Mouse (Mus musculus): ENCODE results near the gene Slc39a8. TPM values are rescaled to one million over a fixed set of nuclear protein-coding genes. Genes with fewer than 3 reads are reported as not detected.

Slc39a8 gene
- total and polyA plus RNA-seq, 3 experiments, result 2.8 to 7.1 (median 5.3) TPM

- TF ChIP-seq CTCF (IDR thresholded peaks at IDR 0.05) (peak; percentile 75), POLR2A (IDR thresholded peaks at IDR 0.05; ENCODE audit: insufficient read depth, low read depth, low read length) (no peak)
- intact Hi-C loops (cut with DNase I), result no loop called here
- Histone ChIP-seq H3K4me1 (ENCODE audit: control insufficient read depth, insufficient read depth, low read length) (no peaks in the 10 kb centered on the region), H3K27me3 (ENCODE audit: control insufficient read depth, insufficient read depth, low read length) (no peaks in the 10 kb centered on the region), H3K27ac (no peak overlapping the region), H3K4me3 (no peak overlapping the region), H3K9ac (ENCODE audit: low read depth, low read length) (no peak overlapping the region), H3K36me3 (ENCODE audit: control insufficient read depth, insufficient read depth, low read length) (no peaks in the 10 kb centered on the region), H3K79me2 (replicated peaks; ENCODE audit: control insufficient read depth, insufficient read depth, low read length) (no peaks in the 10 kb centered on the region)
- 46% methylated on average over 9 of the region's 9 CpGs for WGBS
- DNase-seq, result no peak
These were observed 37.7 kb downstream of the Slc39a8 start for GRCm38 (mm10) chr3:135862804-135863203.

- WGBS, result 70% methylated on average over 4 of the region's 4 CpGs
- DNase-seq, result no peak
- Histone ChIP-seq H3K36me3 (ENCODE audit: control insufficient read depth, insufficient read depth, low read length) (no peaks in the 10 kb centered on the region), H3K79me2 (replicated peaks; ENCODE audit: control insufficient read depth, insufficient read depth, low read length) (no peaks in the 10 kb centered on the region), H3K4me3 (no peak overlapping the region), H3K27ac (no peak overlapping the region), H3K9ac (ENCODE audit: low read depth, low read length) (no peak overlapping the region), H3K27me3 (ENCODE audit: control insufficient read depth, insufficient read depth, low read length) (no peaks in the 10 kb centered on the region), H3K4me1 (ENCODE audit: control insufficient read depth, insufficient read depth, low read length) (no peaks in the 10 kb centered on the region)
- intact Hi-C loops (cut with DNase I), result no loop called here
- TF ChIP-seq POLR2A (IDR thresholded peaks at IDR 0.05; ENCODE audit: insufficient read depth, low read depth, low read length) (no peak), EP300 (IDR thresholded peaks at IDR 0.05; ENCODE audit: insufficient read depth, low read depth, low read length) (no peak), CTCF (IDR thresholded peaks at IDR 0.05) (no peak)
These were observed 44.0 kb downstream of the Slc39a8 start for GRCm38 (mm10) chr3:135869041-135869440.

DNA sequence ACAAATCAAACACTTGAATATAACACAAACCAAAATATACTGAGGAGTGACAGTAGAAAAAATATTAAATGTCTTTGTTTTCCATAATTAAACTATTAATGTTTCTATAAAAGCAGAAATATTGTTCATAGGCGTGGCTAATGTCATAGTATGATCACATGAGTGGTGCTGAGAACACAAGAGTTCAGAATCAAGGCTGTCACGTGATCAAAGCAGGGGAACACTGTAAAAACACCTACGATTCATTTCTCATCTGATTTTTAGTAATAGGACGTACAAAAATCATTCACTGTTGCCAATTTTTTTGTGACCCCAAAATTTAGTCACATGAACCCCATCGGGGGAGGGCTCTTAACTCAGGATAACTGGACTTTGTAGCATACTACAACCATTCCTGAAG lies 47.2 kb downstream of the Slc39a8 start:
- DNase-seq, result no peak
- intact Hi-C loops (cut with DNase I), result no loop called here
- Histone ChIP-seq H3K27me3 (ENCODE audit: control insufficient read depth, insufficient read depth, low read length) (no peaks in the 10 kb centered on the region), H3K4me1 (ENCODE audit: control insufficient read depth, insufficient read depth, low read length) (no peaks in the 10 kb centered on the region), H3K9ac (ENCODE audit: low read depth, low read length) (no peak overlapping the region), H3K36me3 (ENCODE audit: control insufficient read depth, insufficient read depth, low read length) (no peaks in the 10 kb centered on the region), H3K27ac (no peak overlapping the region), H3K79me2 (replicated peaks; ENCODE audit: control insufficient read depth, insufficient read depth, low read length) (no peaks in the 10 kb centered on the region), H3K4me3 (no peak overlapping the region)
- 87% methylated on average over 5 of the region's 5 CpGs for WGBS
- TF ChIP-seq POLR2A (IDR thresholded peaks at IDR 0.05; ENCODE audit: insufficient read depth, low read depth, low read length), result no peak

GRCm38 (mm10) chr3:135873596-135873995 lies 48.5 kb downstream of the Slc39a8 start:
- Histone ChIP-seq H3K4me3 (no peak overlapping the region), H3K27me3 (ENCODE audit: control insufficient read depth, insufficient read depth, low read length) (no peaks in the 10 kb centered on the region), H3K27ac (no peak overlapping the region), H3K9ac (ENCODE audit: low read depth, low read length) (no peak overlapping the region), H3K79me2 (replicated peaks; ENCODE audit: control insufficient read depth, insufficient read depth, low read length) (no peaks in the 10 kb centered on the region), H3K36me3 (ENCODE audit: control insufficient read depth, insufficient read depth, low read length) (no peaks in the 10 kb centered on the region), H3K4me1 (ENCODE audit: control insufficient read depth, insufficient read depth, low read length) (no peaks in the 10 kb centered on the region)
- intact Hi-C loops (cut with DNase I), result no loop called here
- no peak for DNase-seq
- TF ChIP-seq CTCF (IDR thresholded peaks at IDR 0.05) (no peak), EP300 (IDR thresholded peaks at IDR 0.05; ENCODE audit: insufficient read depth, low read depth, low read length) (no peak), POLR2A (IDR thresholded peaks at IDR 0.05; ENCODE audit: insufficient read depth, low read depth, low read length) (no peak)
- WGBS, result 66% methylated on average over 3 of the region's 3 CpGs

DNA sequence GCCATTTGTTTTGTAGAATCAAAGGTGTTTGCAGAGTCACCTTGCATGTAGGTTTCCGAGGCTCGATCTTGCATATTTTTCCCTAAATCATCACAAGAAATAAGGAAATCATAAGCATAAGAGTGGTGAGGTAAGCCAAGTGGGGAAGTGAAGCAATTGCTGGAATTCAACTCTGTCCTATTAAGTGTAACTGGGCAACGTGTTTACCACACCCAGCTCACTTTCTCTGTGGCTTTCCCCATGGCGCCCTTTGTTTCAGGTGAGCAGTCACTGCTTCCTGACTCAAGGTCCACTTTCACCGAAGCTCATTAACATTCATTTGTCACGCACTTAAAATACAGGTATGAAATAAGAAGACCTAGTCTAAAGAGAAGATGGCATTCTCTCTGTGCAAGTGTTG lies 53.0 kb downstream of the Slc39a8 start:
- Histone ChIP-seq H3K4me3 (no peak overlapping the region), H3K4me1 (ENCODE audit: control insufficient read depth, insufficient read depth, low read length) (no peaks in the 10 kb centered on the region), H3K9ac (ENCODE audit: low read depth, low read length) (no peak overlapping the region), H3K27ac (no peak overlapping the region), H3K79me2 (replicated peaks; ENCODE audit: control insufficient read depth, insufficient read depth, low read length) (no peaks in the 10 kb centered on the region), H3K27me3 (ENCODE audit: control insufficient read depth, insufficient read depth, low read length) (no peaks in the 10 kb centered on the region), H3K36me3 (ENCODE audit: control insufficient read depth, insufficient read depth, low read length) (no peaks in the 10 kb centered on the region)
- 90% methylated on average over 6 of the region's 6 CpGs for WGBS
- no peak for DNase-seq
- no peak for TF ChIP-seq EP300 (IDR thresholded peaks at IDR 0.05; ENCODE audit: insufficient read depth, low read depth, low read length)
- TF ChIP-seq CTCF (IDR thresholded peaks at IDR 0.05), result no peak
- TF ChIP-seq POLR2A (IDR thresholded peaks at IDR 0.05; ENCODE audit: insufficient read depth, low read depth, low read length), result no peak
- intact Hi-C loops (cut with DNase I), result no loop called here

DNA sequence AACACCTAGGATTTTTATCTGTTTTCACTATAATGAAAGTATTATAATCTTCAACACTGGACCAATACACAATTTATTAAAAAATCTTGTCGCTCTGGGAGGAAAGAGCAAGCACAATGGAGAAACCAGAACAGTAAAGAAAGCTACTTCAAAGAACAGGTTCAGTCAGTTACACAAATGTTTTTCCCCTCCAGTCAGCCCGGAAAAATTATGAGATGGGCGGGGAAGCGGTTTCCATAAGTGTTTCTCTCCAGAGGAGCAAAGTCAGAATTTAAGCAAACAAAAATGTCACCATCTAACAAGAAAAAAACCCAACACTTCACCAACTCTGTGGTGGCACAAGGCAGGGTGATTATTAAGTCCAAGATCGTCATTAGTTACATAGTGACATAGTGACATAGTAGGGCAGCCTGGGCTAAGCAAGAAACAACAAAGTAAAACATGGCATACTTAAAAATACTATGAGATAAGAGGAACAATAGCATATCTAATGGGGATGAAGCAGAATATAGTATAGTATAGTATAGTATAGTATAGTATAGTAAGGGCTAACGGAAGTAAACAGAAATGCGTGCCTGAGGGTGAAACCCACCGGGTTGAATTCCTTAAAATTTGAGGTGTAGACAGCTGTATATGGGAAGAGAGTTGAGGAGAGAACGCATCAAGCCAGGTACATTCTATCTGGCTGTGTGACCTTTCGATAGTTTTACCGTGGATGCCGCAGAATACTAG lies 61.0 kb downstream of the Slc39a8 start:
- intact Hi-C loops (cut with DNase I), result loop anchor here (2.0 to 5.0 kb wide), 2 partner anchors 1533 to 1866 kb away; no protein-coding TSS in a partner anchor
- no peak overlapping the region for H3K9ac ChIP-seq (ENCODE audit: low read depth, low read length)
- H3K4me1 ChIP-seq (ENCODE audit: control insufficient read depth, insufficient read depth, low read length), result peaks cover 2% of the 10 kb centered on the region; the same call in 1 of the 2 replicates
- DNase-seq, result no peak
- H3K27me3 ChIP-seq (ENCODE audit: control insufficient read depth, insufficient read depth, low read length), result no peaks in the 10 kb centered on the region
- no peaks in the 10 kb centered on the region for H3K79me2 ChIP-seq (replicated peaks; ENCODE audit: control insufficient read depth, insufficient read depth, low read length)
- TF ChIP-seq EP300 (IDR thresholded peaks at IDR 0.05; ENCODE audit: insufficient read depth, low read depth, low read length), result no peak
- no peak for TF ChIP-seq CTCF (IDR thresholded peaks at IDR 0.05)
- TF ChIP-seq POLR2A (IDR thresholded peaks at IDR 0.05; ENCODE audit: insufficient read depth, low read depth, low read length), result no peak
- H3K27ac ChIP-seq, result no peak overlapping the region
- H3K4me3 ChIP-seq, result no peak overlapping the region
- 68% methylated on average over 12 of the region's 12 CpGs for WGBS
- H3K36me3 ChIP-seq (ENCODE audit: control insufficient read depth, insufficient read depth, low read length), result no peaks in the 10 kb centered on the region

All from heart, adult 2 months (tissue).